Mouse (Mus musculus) monocyte, adult 5-6 weeks (primary cell): Measurements from ENCODE around the gene Ccdc153. TPM values are rescaled to one million over a fixed set of nuclear protein-coding genes. Genes with fewer than 3 reads are reported as not detected.

Experiments
- ATAC-seq: fragments of 153-309, 156-312 bp; replicated peaks from 2 replicates; pipeline ENCODE4 v1.8.0; 2017; ENCODE audit warnings: mild to moderate bottlenecking; ENCODE audit not compliant: low TSS enrichment, insufficient number of reproducible peaks, severe bottlenecking, poor library complexity, low FRiP score
- total RNA-seq: library from RNA; stranded (forward); fragments of 200-1000, 200-491, 200-594 nt; gene quantifications from 3 replicates; pipeline ENCODE4 v1.2.3, GENCODE M21; 2017

Ccdc153 gene
- total RNA-seq, result not detected in 3 replicates

- ATAC-seq, result no peak
Observed at GRCm38 (mm10) chr9:44240399-44240798, at the start of gene Ccdc153. Gene Ccdc153 (plus strand): TSS chr9:44240676.

- ATAC-seq, result peak; percentile 83
Observed at GRCm38 (mm10) chr9:44191166-44191565, 49.3 kb upstream of the Ccdc153 start.

GRCm38 (mm10) chr9:44192312-44192711 lies 48.2 kb upstream of the Ccdc153 start:
- no peak for ATAC-seq

DNA sequence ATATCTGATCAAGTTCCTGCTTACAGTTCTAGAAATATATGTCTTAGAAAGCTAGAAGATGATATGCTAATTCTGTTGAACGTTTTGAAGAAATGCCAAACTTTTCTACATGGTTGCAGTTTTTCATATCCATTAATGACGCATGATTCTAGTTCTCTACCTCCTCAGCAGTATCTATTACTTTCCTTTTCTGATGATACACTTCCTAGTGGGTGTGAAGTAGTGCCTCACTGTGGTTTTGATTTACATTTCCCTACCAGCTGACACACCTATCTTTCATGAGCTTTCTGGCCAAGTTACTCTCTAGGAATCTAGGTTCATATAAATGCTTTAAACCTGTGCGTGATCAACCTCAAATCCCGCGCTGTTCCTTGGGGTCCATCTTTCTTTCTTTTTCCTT lies 47.7 kb upstream of the Ccdc153 start:
- ATAC-seq, result no peak

DNA sequence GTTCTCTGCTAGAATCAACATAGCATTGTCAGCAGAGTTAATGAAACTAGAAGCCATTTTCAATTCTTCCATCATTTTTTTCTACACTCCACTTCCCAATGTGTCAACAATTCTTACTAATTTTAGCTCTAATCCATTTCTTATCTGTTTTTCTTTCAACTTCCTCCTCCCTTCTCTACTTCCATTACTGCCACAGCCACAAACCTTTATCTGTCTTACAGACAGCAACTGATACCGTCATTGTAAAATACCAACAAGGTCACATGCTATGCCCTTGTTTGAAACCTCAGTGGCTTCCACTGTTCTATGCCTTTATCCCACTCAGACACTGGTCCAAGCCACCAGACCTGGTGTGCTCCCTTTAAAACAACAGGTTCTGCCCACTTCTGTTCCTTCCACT lies 46.5 kb upstream of the Ccdc153 start:
- ATAC-seq, result no peak

DNA sequence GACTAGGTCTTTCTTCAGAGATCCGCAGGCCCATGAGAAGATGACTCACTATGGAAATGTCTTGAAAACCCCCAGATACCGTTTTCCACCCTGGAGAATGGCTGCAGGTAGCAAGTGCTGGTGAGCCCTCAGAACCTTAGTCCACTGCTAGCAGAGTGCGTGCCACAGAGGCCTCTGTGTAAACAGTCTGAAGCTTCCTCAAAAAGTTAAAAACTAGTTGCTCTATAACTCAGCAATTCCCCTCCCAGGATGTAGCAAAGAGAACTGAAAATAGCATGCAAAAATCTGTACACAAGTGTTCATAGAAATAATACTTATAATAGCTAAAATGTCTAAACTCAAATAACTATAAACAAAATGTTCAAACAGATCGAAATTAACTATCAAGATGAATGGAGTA lies 44.1 kb upstream of the Ccdc153 start:
- ATAC-seq, result peak; percentile 40; the same call in 1 of the 2 replicates

- ATAC-seq, result no peak
Observed at GRCm38 (mm10) chr9:44199166-44199565, 41.3 kb upstream of the Ccdc153 start.

DNA sequence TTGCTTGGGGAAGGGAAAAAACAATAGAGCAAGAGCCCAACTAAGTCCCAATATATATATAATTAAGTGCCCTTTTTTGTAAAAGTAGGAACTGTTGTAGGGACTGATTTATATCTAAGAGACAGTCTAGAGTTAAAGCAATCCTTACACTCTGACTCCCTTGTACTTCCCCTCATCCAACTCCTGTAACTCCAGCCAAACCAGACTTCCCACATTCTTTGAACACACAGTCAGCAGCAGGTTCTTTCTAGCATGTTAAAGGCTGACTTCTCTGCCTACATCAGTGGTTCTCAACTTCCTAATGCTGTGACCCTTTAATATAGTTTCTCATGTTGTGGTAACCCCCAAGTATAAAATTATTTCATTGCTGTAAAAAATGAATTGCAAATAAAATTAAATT lies 40.9 kb upstream of the Ccdc153 start:
- ATAC-seq, result no peak

DNA sequence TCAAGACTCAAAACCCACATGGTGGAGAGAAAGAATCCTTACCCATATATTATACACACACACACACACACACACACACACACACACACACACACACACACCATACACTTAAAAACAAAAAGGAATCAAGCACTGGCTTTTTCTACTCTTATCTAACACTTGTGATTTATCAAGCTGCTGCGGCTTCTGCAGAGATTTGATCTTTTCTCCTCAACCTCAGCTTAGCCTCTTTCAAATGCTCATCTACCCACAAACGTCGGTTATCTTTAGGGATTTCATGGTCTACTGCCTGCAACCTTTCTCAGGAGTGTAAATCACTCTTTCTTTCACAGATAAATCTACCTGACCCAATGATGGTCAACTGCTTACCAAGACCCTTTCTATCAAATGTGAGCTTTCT lies 40.0 kb upstream of the Ccdc153 start:
- ATAC-seq, result no peak

DNA sequence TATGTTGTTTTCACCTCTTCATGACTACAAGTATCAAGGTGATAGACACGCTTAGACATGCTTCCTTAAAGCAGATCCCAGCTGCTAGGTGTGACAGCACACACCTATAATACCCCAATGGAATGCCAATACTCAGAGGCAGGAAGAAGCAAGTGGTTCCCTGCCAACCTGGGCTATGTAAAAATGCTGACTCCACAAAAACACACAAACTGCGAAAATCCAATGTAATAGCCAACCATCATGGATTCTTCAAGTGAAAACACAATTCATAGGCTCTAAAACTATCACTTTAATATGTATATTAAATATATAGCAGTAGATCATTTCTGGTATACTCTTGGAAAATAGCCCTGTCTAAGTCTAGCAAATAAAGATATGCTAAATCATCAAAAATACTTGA lies 32.6 kb upstream of the Ccdc153 start:
- no peak for ATAC-seq

GRCm38 (mm10) chr9:44209416-44209815 lies 31.1 kb upstream of the Ccdc153 start:
- no peak for ATAC-seq

DNA sequence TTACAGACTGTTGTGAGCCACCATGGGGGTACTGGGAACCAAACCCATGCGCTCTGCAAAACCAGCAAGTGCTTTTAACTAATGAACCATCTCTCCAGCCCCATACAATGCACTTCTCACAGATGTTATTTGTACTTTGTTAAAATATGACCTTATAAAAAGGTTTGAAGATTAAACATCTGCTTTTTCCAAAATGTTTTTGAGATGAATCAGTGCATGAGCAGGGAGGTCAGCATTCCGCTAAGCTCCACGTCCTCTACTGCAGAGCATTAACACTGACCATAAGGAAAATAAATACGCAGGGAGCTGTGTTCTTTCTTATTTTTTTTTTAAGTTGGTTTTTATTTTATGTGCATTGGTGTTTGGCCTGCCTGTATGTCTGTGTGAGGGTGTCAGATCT lies 28.1 kb upstream of the Ccdc153 start:
- ATAC-seq, result no peak

GRCm38 (mm10) chr9:44213538-44213937 lies 26.9 kb upstream of the Ccdc153 start:
- ATAC-seq, result peak; percentile 47

DNA sequence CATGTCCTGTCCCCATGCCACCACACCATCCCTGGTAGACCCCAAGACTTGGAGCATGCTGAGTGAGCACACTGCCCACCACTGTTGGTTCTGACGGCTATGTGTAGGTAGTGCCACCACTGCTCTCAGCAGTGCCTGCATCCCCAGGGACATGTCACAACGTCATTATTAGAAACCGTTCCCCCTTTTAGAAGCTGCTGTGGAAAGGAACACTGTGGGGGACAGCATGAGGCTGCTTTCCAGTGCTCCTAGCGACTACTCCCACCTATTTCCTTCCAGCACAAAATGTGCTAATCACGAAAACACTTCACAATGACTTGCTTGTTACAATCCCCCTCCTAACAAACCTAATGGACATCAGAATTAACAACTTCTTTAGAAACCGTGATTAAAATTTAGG lies 14.5 kb upstream of the Ccdc153 start:
- ATAC-seq, result no peak

DNA sequence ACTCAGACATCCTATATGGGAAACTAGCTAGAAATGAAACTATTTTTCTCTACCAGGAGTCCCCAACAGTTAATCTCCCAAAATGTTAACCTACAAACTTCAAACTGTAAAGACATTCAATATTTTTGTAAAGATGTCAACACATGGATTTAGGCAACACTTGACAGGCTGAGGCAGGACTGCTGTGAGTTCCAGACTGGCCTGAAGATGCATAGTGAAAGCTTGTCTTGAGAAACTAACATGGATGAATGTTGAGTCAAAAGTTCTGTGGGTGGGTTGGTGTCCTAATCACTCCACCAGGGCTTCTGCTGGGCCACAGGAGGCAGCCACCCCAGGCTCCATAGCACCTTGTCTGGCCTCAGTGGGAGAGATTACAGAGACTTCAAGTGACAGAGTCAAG lies 8.9 kb upstream of the Ccdc153 start:
- no peak for ATAC-seq

GRCm38 (mm10) chr9:44233021-44233801 lies 7.3 kb upstream of the Ccdc153 start:
- ATAC-seq, result no peak

GRCm38 (mm10) chr9:44233802-44234478 lies 6.5 kb upstream of the Ccdc153 start, which contains the start of gene Cbl:
Gene Cbl (minus strand): TSS chr9:44234049.
- ATAC-seq, result peak; percentile 87

DNA sequence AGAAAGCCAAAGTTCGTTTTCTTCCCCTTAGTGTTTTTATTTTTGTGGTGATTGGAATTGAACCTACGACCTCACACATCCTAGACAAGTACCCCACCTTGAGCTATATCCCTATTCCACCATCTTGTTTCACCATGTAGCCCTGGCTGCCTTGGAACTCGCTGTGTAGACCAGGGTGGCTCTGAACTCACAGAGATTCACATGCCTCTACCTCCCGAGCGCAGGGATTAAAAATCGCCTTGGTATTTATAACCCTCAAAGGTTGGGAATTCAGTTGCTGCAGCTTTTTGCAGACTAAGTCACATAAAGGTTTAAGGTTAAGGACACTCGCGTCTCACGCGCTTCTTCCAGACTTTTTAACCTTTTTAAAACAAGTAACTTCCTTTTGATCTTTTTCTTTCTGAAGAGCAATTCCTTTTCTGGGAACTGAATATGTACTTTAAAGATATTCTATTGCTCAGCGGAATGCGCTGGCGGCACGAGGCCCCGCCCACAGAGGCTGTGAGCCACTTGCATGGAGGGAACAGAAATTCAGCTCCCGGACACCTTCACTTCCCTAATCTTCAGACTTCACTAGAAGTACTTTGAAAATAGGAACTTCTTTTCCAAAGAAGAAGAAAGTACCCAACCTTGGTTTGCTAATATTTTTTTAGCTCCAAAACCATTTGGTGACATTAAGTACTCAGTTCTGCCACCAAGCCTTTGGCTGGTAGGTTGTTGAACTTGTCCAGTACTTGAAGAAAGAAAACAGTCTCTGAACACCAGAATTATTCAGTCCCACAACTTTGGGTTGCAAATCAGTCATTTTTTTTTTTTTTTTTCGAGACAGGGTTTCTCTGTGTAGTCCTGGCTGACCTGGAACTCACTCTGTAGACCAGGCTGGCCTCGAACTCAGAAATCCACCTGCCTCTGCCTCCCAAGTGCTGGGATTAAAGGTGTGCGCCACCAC lies 5.7 kb upstream of the Ccdc153 start:
- ATAC-seq, result peak; percentile 68

GRCm38 (mm10) chr9:44236601-44237000 lies 3.9 kb upstream of the Ccdc153 start:
- no peak for ATAC-seq
